Mouse (Mus musculus): Measurements from ENCODE around the gene Tmeff2.

Gene Tmeff2

DNA sequence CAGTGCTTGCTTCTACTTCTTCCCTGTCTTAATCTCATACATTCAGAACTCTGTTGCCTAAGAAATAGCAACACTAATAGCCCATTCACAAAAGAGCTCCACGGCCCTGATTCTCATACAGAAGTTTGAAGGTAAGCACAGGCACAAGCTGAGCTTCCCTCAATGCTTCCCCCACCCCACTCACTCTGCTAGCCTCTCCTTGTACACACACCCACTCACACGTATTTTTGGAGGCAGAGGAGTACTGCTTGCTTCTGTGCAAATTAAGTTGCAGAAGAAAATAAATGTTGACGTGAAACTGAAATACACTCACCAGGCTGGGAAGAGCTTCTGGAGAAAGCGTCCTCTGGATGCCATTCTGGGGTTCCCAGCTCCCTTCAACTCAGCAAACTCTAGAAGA, 80.1 kb downstream of the Tmeff2 start:
- DNase-seq (ENCODE audit: low spot score) = no peak

GRCm38 (mm10) chr1:50981151-50981828, 80.8 kb downstream of the Tmeff2 start:
- DNase-seq (ENCODE audit: low spot score) = no peak

DNA sequence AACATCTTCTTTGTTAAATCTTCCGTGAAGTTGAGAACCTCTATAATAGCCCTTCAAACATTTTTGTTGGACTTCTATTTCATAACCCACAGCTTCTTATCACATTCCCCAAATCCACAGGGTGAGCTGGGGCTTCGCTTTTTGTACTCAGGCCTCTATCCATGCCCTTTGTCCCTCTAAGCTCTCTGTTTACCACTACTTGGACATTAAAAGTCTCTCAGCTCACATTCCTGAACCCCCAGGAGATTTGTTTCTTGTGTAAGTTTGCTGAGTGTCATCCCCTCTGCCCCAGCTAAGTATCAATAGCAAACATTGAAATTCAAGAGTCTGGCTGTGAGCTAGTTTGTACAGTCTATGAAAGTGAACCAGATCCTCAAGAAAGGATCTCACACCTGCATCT, 90.2 kb downstream of the Tmeff2 start:
- DNase-seq (ENCODE audit: low spot score) = no peak

DNA sequence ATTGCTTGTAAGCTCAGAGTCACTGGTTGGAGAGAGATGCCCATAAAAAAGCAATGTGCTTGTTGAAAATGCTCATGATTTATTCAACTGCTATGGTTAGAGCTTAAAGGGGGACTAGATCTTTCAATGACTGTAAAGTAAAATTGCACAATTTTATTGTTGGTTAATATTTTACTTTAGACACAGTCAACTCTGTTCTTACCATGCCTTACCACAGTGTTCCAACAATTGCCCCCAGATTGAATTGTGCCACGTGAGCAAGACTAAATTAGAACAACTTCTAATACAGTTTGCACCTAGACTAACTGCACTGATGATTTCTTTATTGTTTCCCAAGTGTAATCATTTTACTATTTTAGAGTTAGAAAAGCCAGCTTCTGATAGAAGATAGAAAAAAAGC, 94.1 kb downstream of the Tmeff2 start:
- DNase-seq (ENCODE audit: low spot score) = no peak

DNA sequence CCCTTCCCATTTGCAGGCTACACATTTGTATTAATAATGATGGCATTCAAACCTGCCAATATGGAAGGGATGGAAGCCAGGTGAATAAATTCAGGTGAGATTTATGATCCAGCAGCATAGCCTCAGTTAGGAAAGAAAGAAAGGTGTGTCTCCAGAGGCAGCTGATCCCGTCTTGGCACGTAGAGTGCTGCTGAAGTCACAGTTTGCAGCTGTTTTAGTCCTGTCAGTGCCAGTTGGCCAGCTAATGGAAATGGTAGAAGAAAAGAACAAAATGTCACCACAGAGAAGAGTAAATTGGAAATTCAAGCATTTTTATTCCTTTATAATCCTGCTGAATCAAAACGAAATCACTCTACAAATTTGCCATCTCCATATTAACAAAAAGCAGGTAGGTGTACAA, 99.3 kb downstream of the Tmeff2 start:
- no peak for DNase-seq (ENCODE audit: low spot score)

DNA sequence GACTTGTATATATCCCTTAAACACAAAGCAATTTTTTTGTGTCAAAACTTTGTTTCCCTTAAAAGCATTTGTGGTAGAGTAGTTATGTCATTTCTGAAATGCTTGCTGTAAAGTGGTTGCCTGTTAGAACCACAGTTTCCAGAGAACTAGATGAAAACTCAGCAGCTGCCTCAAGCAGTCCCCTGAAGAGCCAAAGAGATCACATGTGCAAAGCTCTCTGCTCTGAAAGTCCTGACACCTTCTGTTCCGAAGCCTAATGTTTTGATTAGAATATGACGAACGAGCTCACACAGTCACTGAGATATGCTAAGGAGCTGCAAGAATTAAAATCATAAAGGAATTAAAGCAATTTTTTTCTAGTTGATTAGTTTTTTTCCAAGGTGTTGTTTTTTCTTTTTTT, 107.9 kb downstream of the Tmeff2 start:
- DNase-seq (ENCODE audit: low spot score) = no peak

GRCm38 (mm10) chr1:51040249-51040648, 139.8 kb downstream of the Tmeff2 start:
- no peak for DNase-seq (ENCODE audit: low spot score)

- no peak for DNase-seq (ENCODE audit: low spot score)
Observed at GRCm38 (mm10) chr1:51044810-51045209, 144.4 kb downstream of the Tmeff2 start.

- no peak for DNase-seq (ENCODE audit: low spot score)
Observed at GRCm38 (mm10) chr1:51064549-51064948, 164.1 kb downstream of the Tmeff2 start.

DNA sequence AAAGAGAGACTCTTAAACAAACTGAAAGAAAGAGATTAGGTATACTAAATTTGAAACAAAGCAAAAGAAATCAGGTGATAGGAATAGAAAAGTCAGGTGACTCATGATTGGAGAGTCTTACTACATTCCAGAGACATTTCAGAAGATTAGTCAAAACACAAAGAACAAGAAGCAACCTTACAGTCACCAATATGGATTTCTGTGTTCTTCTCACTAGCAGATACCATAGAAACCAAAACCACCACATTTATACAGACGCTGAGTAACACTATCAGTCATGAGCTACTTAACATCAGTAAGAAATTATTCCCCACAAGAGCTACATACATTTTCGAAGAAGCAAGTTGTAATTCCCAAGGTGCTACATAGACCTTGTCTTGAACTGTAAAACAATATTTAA, 165.2 kb downstream of the Tmeff2 start:
- no peak for DNase-seq (ENCODE audit: low spot score)

DNA sequence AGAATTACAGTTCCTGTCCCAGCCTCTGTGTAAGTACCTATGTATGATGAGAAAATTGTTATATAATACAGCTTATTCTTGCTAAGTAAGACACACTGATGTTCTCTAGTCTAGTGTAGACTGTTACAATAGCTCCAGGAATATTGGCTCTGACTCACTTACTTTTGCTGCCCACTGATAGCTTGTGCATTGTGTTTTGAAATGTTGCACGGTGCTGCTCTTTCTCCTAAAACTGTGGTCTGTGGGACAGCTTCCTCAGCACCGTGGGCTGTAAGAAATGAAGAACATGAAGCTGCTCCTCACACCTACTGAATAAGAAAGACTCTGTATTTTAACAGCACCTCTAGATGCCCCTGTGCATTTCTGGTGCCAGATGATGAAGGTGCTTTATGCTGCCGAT, 168.4 kb downstream of the Tmeff2 start:
- no peak for DNase-seq (ENCODE audit: low spot score)

GRCm38 (mm10) chr1:51069288-51069687, 168.8 kb downstream of the Tmeff2 start:
- DNase-seq (ENCODE audit: low spot score) = no peak

- no peak for DNase-seq (ENCODE audit: low spot score)
Observed at GRCm38 (mm10) chr1:51074076-51074475, 173.6 kb downstream of the Tmeff2 start.

- DNase-seq (ENCODE audit: low spot score) = no peak
Observed at GRCm38 (mm10) chr1:51075785-51076771, 175.6 kb downstream of the Tmeff2 start.

DNA sequence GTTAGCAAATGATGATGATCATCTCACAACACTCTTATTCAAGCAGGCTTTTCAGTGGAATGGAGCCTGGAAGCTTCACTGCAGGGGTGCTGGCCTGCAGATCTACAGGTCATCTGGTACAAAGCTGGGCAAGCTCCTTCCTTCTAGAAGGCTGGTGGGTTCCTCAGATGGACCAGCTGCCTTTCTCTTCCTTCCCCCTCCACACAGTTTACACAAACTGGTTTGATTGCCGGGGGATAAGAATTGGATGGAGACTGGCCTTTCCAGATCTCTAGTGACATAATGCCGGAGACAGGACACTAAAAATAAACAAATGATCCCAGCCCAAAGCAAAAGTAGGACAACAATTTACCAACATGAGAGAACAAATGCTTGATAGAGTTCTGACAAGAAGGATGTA, 188.5 kb downstream of the Tmeff2 start:
- DNase-seq (ENCODE audit: low spot score) = no peak

DNA sequence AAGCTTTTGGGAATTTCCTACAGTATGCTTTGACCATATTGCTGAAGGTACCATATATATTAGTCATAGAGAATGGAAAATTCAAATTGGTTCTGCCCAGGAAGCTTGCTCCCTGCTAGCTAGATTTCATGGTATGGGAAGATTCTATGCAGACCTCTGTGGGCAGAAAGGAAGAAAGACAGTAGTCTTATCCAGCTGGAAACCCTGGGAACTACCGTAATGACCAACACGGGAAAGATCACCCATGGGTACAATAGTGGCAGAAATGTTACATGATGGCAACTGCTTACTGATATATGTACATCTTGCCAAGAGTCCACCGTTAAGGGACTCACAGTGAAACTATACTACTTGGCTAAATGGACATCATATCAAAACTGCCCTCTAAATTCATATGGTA, 189.4 kb downstream of the Tmeff2 start:
- no peak for DNase-seq (ENCODE audit: low spot score)

DNA sequence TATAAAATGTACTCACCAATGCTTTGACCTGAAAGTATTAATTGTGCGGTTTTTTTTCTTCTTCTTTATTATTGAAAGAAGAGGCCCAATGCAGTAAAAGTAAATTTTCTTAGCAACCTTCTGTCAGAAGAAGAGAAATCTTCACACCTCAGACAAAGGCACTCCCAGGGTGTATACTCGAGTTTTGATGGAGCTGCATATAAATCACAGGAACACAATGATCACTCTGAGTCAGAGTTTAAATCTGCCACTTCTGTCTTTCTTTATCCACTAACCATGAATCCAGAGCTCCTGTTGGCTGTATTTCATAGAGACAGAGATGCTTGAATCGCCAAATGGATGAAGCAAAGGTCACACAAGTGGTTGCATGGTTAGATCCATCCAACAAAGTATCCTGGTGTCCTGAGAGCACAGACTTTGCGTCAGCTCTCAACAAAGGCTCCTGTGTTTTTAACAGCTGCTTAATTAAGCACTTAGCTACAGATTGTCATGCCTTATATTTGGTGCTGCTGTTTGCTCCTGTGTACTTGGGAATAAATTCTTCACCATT, 189.8 kb downstream of the Tmeff2 start:
- DNase-seq (ENCODE audit: low spot score) = no peak

- no peak for DNase-seq (ENCODE audit: low spot score)
Observed at GRCm38 (mm10) chr1:51094713-51095112, 194.3 kb downstream of the Tmeff2 start.

- DNase-seq (ENCODE audit: low spot score) = no peak
Observed at GRCm38 (mm10) chr1:51096848-51097598, 196.6 kb downstream of the Tmeff2 start.

DNA sequence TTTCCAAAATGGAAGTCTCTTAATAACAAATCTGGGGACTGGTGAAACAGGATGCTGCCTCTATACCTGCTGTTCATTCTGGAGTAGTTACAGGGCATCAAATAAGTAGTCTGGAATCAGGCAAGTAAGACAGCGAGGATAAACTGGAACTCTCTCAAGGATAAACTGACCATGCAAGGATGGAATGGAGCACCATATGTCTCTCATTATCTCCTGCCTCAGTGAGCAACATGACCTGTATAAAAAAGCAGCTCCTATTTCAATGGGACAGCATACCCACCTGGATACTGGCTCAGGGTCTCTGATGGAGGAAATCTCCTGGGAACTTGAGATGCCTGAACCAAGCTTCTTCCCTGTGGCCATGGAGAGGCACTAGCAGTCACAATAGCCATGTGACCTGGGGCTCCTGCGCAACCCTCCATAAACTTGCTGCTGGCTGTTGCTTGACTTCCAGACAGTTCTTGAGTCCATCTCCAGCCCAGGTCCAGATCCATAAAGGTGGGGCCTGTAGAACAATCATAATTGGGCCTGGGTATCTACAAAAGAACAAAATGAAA, 200.7 kb downstream of the Tmeff2 start:
- no peak for DNase-seq (ENCODE audit: low spot score)

DNA sequence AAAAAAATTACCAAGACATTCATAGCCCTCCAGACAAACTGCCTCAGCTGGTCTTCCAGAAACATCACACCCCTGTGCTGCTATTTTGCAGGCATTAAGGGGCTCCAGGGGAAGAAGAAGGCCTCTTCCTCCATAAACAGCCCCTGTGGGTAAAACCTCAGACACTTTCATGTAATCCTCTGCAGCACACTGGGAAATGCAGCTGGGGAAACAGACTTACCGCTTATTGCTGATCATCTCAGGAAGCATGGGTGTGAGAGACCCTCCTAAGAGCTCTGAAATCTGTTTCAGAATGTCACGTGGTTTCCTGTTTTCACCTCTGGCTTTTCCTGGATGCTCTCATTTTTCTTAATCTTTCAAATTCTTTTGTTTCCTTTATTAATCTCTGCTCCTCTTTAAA, 204.3 kb downstream of the Tmeff2 start:
- no peak for DNase-seq (ENCODE audit: low spot score)

DNA sequence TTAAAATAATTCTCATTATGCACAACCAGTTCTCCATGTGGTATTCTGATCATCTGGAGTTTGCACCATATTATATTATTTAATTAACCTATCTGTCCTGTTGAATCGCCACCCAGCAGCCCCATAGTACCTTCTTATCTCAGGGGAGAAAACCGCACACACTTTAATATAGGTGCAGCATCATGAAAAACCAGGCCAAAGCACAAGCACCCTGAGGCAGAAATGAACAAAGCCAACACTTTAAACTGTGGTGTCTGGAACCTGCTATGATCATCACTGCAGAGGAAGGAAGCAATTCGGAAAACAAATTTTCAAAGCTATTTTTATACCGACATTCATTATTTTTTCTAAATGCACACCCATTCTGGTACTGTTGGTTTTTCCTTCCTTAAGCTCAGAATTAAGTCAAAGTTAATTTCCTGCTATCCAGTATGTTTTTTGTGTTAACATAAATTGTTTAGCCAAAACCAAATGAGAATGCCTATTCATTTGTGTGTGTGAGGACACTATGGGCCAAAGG, 206.0 kb downstream of the Tmeff2 start:
- no peak for DNase-seq (ENCODE audit: low spot score)

Data from ovary, adult 18-20 months (tissue).